Mouse (Mus musculus) CH12.LX (cell line): ENCODE data around the gene Eogt. TPM values are rescaled to one million over a fixed set of nuclear protein-coding genes. Genes with fewer than 3 reads are reported as not detected.

Source experiments
- DNase-seq: peaks from one replicate; pipeline ENCODE4 v3.0.0-alpha.2; 2013; ENCODE audit errors: extremely low read depth
- H3K27ac ChIP-seq: 2 replicates; pipeline ENCODE4 v1.5.1; 2012; ENCODE audit warnings: low read depth, mild to moderate bottlenecking, control low read depth, moderate library complexity; ENCODE audit not compliant: insufficient read depth
- H3K27me3 ChIP-seq: replicated peaks from 2 replicates; pipeline ENCODE3; 2012; ENCODE audit warnings: inconsistent platforms
- H3K36me3 ChIP-seq, 2 experiments: replicated peaks in 1 of 2; 2 replicates each; pipeline versions ENCODE3 to v1.6.1; 2012; ENCODE audit warnings: inconsistent platforms in 1 of 2, low read length in 1 of 2, mild to moderate bottlenecking in 1 of 2, mixed read lengths in 1 of 2, moderate library complexity in 1 of 2; ENCODE audit not compliant: control insufficient read depth in 1 of 2, insufficient read depth in 1 of 2
- H3K4me1 ChIP-seq, 2 experiments: 2 replicates each; pipeline ENCODE4 v1.6.1; 2012; ENCODE audit warnings: inconsistent platforms in 1 of 2, moderate library complexity in 1 of 2; ENCODE audit not compliant: insufficient read depth in 2 of 2, control insufficient read depth in 1 of 2
- H3K4me2 ChIP-seq: 2 replicates; pipeline ENCODE4 v1.6.1; 2012; ENCODE audit warnings: low read depth, mild to moderate bottlenecking, control low read depth; ENCODE audit not compliant: poor library complexity, insufficient read depth, severe bottlenecking
- H3K4me3 ChIP-seq, 3 experiments: fragments of 150-350 bp in 1 of 3; sonication (generic) in 1 of 3; replicated peaks in 1 of 3; 2 replicates each; pipeline versions ENCODE3 to v1.5.1; 2011 to 2012; ENCODE audit warnings: low read depth in 2 of 3, low read length in 2 of 3, mild to moderate bottlenecking in 2 of 3, moderate library complexity in 2 of 3, control low read depth in 1 of 3, improper control_type of control experiment in 1 of 3, inconsistent platforms in 1 of 3, mixed read lengths in 1 of 3; ENCODE audit not compliant: poor library complexity in 1 of 3
- H3K79me2 ChIP-seq: replicated peaks from 2 replicates; pipeline ENCODE4 v1.6.1; 2012; ENCODE audit warnings: mild to moderate bottlenecking, moderate library complexity; ENCODE audit not compliant: control insufficient read depth, poor library complexity, insufficient read depth, severe bottlenecking; ENCODE audit errors: extremely low read depth
- H3K9ac ChIP-seq: 2 replicates; pipeline ENCODE4 v1.6.1; 2012; ENCODE audit warnings: low read depth, mild to moderate bottlenecking, control low read depth, moderate library complexity; ENCODE audit not compliant: insufficient read depth
- H3K9me3 ChIP-seq: replicated peaks from 2 replicates; pipeline ENCODE3; 2012; ENCODE audit warnings: low read length, inconsistent platforms, mixed read lengths
- BHLHE40 ChIP-seq: IDR thresholded peaks from 2 replicates; pipeline ENCODE4 v1.6.1; 2011; ENCODE audit warnings: mild to moderate bottlenecking, low read depth, low read length, improper control_type of control experiment
- CHD1 ChIP-seq: IDR thresholded peaks from 2 replicates; pipeline ENCODE4 v1.6.1; 2012; ENCODE audit warnings: low read depth, low read length, improper control_type of control experiment, inconsistent platforms
- CHD2 ChIP-seq: IDR thresholded peaks from 2 replicates; pipeline ENCODE4 v1.6.1; 2011; ENCODE audit warnings: low read length, improper control_type of control experiment
- CTCF ChIP-seq, 2 experiments: IDR thresholded peaks in 1 of 2; conservative IDR thresholded peaks in 1 of 2; 2 replicates each; pipeline ENCODE4 v1.5.1; 2011 to 2012; ENCODE audit warnings: low read depth in 2 of 2, low read length in 2 of 2, improper control_type of control experiment in 1 of 2, inconsistent platforms in 1 of 2, mild to moderate bottlenecking in 1 of 2, moderate library complexity in 1 of 2
- E2F4 ChIP-seq: IDR thresholded peaks from 2 replicates; pipeline ENCODE4 v1.6.1; 2011; ENCODE audit warnings: low read depth, low read length, improper control_type of control experiment; ENCODE audit not compliant: insufficient replicate concordance
- ELF1 ChIP-seq: IDR thresholded peaks from 2 replicates; pipeline ENCODE4 v1.6.1; 2014; ENCODE audit warnings: low read depth, mild to moderate bottlenecking, inconsistent platforms, low read length, improper control_type of control experiment
- EP300 ChIP-seq: IDR thresholded peaks from 2 replicates; pipeline ENCODE4 v1.6.1; 2011; ENCODE audit warnings: low read length, improper control_type of control experiment
- ETS1 ChIP-seq: conservative IDR thresholded peaks from 2 replicates; pipeline ENCODE4 v1.6.1; 2012; ENCODE audit warnings: low read depth, mild to moderate bottlenecking, inconsistent platforms, low read length, improper control_type of control experiment, moderate library complexity
- GABPA ChIP-seq: IDR thresholded peaks from 2 replicates; pipeline ENCODE4 v1.6.1; 2012; ENCODE audit warnings: low read depth, low read length, improper control_type of control experiment, inconsistent platforms; ENCODE audit not compliant: insufficient replicate concordance
- HCFC1 ChIP-seq: IDR thresholded peaks from 2 replicates; pipeline ENCODE4 v1.6.1; 2012; ENCODE audit warnings: low read depth, mild to moderate bottlenecking, inconsistent platforms, low read length, improper control_type of control experiment
- IRF4 ChIP-seq: IDR thresholded peaks from 2 replicates; pipeline ENCODE4 v1.6.1; 2014; ENCODE audit warnings: low read depth, mild to moderate bottlenecking, inconsistent platforms, low read length, improper control_type of control experiment
- JUND ChIP-seq: conservative IDR thresholded peaks from 2 replicates; pipeline ENCODE4 v1.6.1; 2011; ENCODE audit warnings: low read depth, low read length, improper control_type of control experiment
- KAT2A ChIP-seq: IDR thresholded peaks from 2 replicates; pipeline ENCODE4 v1.6.1; 2012; ENCODE audit warnings: low read length, improper control_type of control experiment, inconsistent platforms; ENCODE audit not compliant: insufficient replicate concordance
- MAFK ChIP-seq: IDR thresholded peaks from 2 replicates; pipeline ENCODE4 v1.6.1; 2011; ENCODE audit warnings: low read length, improper control_type of control experiment; ENCODE audit not compliant: insufficient replicate concordance
- MAZ ChIP-seq: IDR thresholded peaks from 2 replicates; pipeline ENCODE4 v1.6.1; 2012; ENCODE audit warnings: low read depth, mild to moderate bottlenecking, inconsistent platforms, low read length, improper control_type of control experiment, moderate library complexity
- MEF2A ChIP-seq: IDR thresholded peaks from 2 replicates; pipeline ENCODE4 v1.6.1; 2014; ENCODE audit warnings: low read depth, mild to moderate bottlenecking, inconsistent platforms, low read length, improper control_type of control experiment, borderline replicate concordance
- MXI1 ChIP-seq: IDR thresholded peaks from 2 replicates; pipeline ENCODE4 v1.6.1; 2011; ENCODE audit warnings: mild to moderate bottlenecking, low read depth, low read length, improper control_type of control experiment
- MYC ChIP-seq: IDR thresholded peaks from 2 replicates; pipeline ENCODE4 v1.6.1; 2011; ENCODE audit warnings: low read depth, mild to moderate bottlenecking, improper control_type of control experiment, low read length
- NELFE ChIP-seq: IDR thresholded peaks from 2 replicates; pipeline ENCODE4 v1.6.1; 2011; ENCODE audit warnings: low read depth, low read length, improper control_type of control experiment
- NRF1 ChIP-seq: IDR thresholded peaks from 2 replicates; pipeline ENCODE4 v1.6.1; 2014; ENCODE audit warnings: low read depth, mild to moderate bottlenecking, inconsistent platforms, low read length, improper control_type of control experiment, moderate library complexity
- PAX5 ChIP-seq: IDR thresholded peaks from 2 replicates; pipeline ENCODE4 v1.6.1; 2012; ENCODE audit warnings: low read length, inconsistent platforms, mixed read lengths
- POLR2A ChIP-seq: IDR thresholded peaks from 2 replicates; pipeline ENCODE4 v1.6.1; 2011; ENCODE audit warnings: low read depth, mild to moderate bottlenecking, improper control_type of control experiment, low read length
- POLR2AphosphoS2 ChIP-seq: IDR thresholded peaks from 2 replicates; pipeline ENCODE4 v1.6.1; 2011; ENCODE audit warnings: low read depth, low read length, improper control_type of control experiment
- RAD21 ChIP-seq: IDR thresholded peaks from 2 replicates; pipeline ENCODE4 v1.6.1; 2011; ENCODE audit warnings: low read depth, mild to moderate bottlenecking, low read length, improper control_type of control experiment, moderate library complexity
- SIN3A ChIP-seq: IDR thresholded peaks from 2 replicates; pipeline ENCODE4 v1.6.1; 2012; ENCODE audit warnings: low read length, improper control_type of control experiment, inconsistent platforms
- SMC3 ChIP-seq: IDR thresholded peaks from 2 replicates; pipeline ENCODE4 v1.6.1; 2011; ENCODE audit warnings: low read depth, low read length, improper control_type of control experiment
- TBP ChIP-seq: conservative IDR thresholded peaks from 2 replicates; pipeline ENCODE4 v1.6.1; 2011; ENCODE audit warnings: low read depth, low read length, improper control_type of control experiment
- TCF12 ChIP-seq: IDR thresholded peaks from 2 replicates; pipeline ENCODE4 v1.6.1; 2014; ENCODE audit warnings: low read depth, mild to moderate bottlenecking, inconsistent platforms, low read length, improper control_type of control experiment
- UBTF ChIP-seq: IDR thresholded peaks from 2 replicates; pipeline ENCODE4 v1.6.1; 2012; ENCODE audit warnings: low read depth, mild to moderate bottlenecking, inconsistent platforms, low read length, improper control_type of control experiment, moderate library complexity
- USF1 ChIP-seq: IDR thresholded peaks from 2 replicates; pipeline ENCODE4 v1.6.1; 2014; ENCODE audit warnings: low read depth, mild to moderate bottlenecking, inconsistent platforms, low read length, improper control_type of control experiment
- USF2 ChIP-seq: conservative IDR thresholded peaks from 2 replicates; pipeline ENCODE4 v1.6.1; 2011; ENCODE audit warnings: low read depth, low read length, improper control_type of control experiment
- ZC3H11A ChIP-seq: IDR thresholded peaks from 2 replicates; pipeline ENCODE4 v1.6.1; 2012; ENCODE audit warnings: low read depth, mild to moderate bottlenecking, inconsistent platforms, low read length, improper control_type of control experiment
- ZKSCAN1 ChIP-seq: IDR thresholded peaks from 2 replicates; pipeline ENCODE4 v1.6.1; 2012; ENCODE audit warnings: low read depth, inconsistent platforms, low read length, improper control_type of control experiment, borderline replicate concordance
- ZMIZ1 ChIP-seq: IDR thresholded peaks from 2 replicates; pipeline ENCODE4 v1.6.1; 2012; ENCODE audit warnings: low read depth, mild to moderate bottlenecking, inconsistent platforms, low read length, improper control_type of control experiment
- ZNF384 ChIP-seq: IDR thresholded peaks from 2 replicates; pipeline ENCODE4 v1.6.1; 2012; ENCODE audit warnings: low read depth, low read length, improper control_type of control experiment, inconsistent platforms
- dilution Hi-C: fragments of 300-500 bp; cut with MboI; formaldehyde crosslinking; loops from 2 replicates; pipeline ENCODE4 v1.14.3; 2020; ENCODE audit warnings: low sequenced_read_pairs; ENCODE audit not compliant: extremely low pct_unique_long_range_greater_than_20kb, extremely low pct_ligation_motif_present
- in situ Hi-C: fragments of 300-500 bp; cut with MboI; formaldehyde crosslinking; loops from 3 replicates; pipeline ENCODE4 v1.14.3; 2019; ENCODE audit warnings: low sequenced_read_pairs, low pct_ligation_motif_present, low pct_unique_long_range_greater_than_20kb, mixed read lengths
- polyA plus RNA-seq: library from polyadenylated mRNA; unstranded; fragments of >175 nt; gene quantifications from 2 replicates; pipeline ENCODE4 v1.2.1, GENCODE M21; 2012; ENCODE audit warnings: low read depth; ENCODE audit not compliant: insufficient read length
- total RNA-seq, 2 experiments: library from RNA; depleted of rRNA; stranded (reverse); fragments of 300-350 nt in 1 of 2; fragments of >200 nt in 1 of 2; gene quantifications; 2 replicates each; pipeline ENCODE4 v1.2.3; 2012 to 2014

Gene Eogt
- total RNA-seq (2012; rRNA removed): 10.9 and 11.4 TPM in 2 replicates
- 8.0 and 10.1 TPM in 2 replicates for total RNA-seq (2014; rRNA removed)
- 13.4 and 13.9 TPM in 2 replicates for polyA plus RNA-seq

DNA sequence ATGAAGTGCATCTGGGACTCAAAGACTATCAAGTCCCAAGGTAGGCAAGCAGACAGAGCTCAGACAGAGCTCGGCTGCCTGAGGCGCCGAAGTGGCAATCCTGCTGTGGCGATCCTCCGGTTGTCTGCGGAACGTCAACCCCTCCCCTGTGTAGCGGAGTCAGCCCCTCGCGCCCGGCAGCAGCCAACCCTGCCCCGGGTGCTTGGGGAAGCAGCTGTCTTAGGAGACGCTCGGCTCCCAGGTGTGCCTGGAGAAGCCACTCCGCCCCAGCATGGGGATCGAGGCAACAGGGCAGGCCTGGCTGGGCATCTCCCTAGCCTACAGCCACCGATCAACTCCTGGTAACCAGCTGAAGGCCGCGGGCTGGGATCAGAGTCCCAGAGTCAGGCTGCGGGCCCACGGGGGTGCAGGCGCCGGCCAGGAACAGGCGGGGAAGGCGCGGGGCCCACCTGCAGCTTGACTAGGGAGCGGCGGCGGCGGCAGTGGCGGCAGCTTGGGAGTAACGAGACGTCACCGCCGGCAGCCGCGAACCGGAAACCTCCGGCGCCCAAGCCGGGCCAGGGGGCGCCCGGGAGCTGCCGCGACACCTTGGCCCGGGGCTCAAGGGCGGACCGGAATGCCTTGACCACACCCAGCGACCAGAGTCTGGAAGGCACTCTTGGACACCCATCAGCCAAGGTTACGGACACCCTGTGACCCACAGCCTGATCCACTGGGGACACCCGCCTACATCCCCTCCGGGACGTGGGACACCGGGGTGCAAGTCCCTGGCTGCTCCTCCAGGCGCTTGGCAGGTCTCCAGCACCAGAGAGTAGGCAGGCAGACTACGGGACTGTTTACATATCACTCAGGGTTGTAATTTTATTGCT lies at the start of gene Eogt:
Gene Eogt (minus strand): TSS at position 800 of the 869 bp plus-strand sequence.
- TF ChIP-seq BHLHE40 (no peak), NRF1 (no peak), ZMIZ1 (no peak; the same call in none of the 2 replicates), PAX5 (no peak), USF1 (no peak), E2F4 (no peak), ZC3H11A (no peak), MAFK (no peak), ZKSCAN1 (no peak), MXI1 (no peak), EP300 (no peak), CHD2 (no peak), GABPA (no peak), ELF1 (peak; percentile 72), JUND (no peak), SMC3 (peak; percentile 23), SIN3A (no peak; the same call in 1 of the 2 replicates), MYC (no peak), POLR2AphosphoS2 (no peak), MEF2A (no peak; the same call in 1 of the 2 replicates), IRF4 (0 out of 2 replicates have a peak, but pooled peaks have one; percentile 25), ZNF384 (no peak), HCFC1 (peak; percentile 53; the same call in 1 of the 2 replicates), ETS1 (no peak), TCF12 (peak; percentile 50; the same call in 1 of the 2 replicates), CTCF (conservative IDR thresholded peaks at IDR 0.05 in 1 of 2, IDR thresholded peaks at IDR 0.05 in 1 of 2; ENCODE audit: low read depth in 2 of 2, low read length in 2 of 2) (peak in 1 of 2 experiments; percentile 68; a peak in 2 of 4 replicates), UBTF (peak; percentile 90; the same call in 1 of the 2 replicates), RAD21 (peak; percentile 22), USF2 (no peak), NELFE (peak; percentile 57), CHD1 (no peak), MAZ (no peak), POLR2A (peak; percentile 56), KAT2A (0 out of 2 replicates have a peak, but pooled peaks have one; percentile 18), TBP (no peak)
- Histone ChIP-seq H3K27ac (peak within 1 kb of the TSS; percentile 15), H3K36me3 (peaks cover 11 to 40% of the 10 kb centered on the region in 2 experiments), H3K4me1 (peaks cover 3 to 34% of the 10 kb centered on the region in 2 experiments; a peak in 3 of 4 replicates), H3K9me3 (no peaks in the 10 kb centered on the region), H3K4me2 (peak within 1 kb of the TSS; percentile 76), H3K27me3 (no peaks in the 10 kb centered on the region), H3K79me2 (no peaks in the 10 kb centered on the region), H3K4me3 (peak within 1 kb of the TSS; percentile 66 to 73 (median 71)), H3K9ac (peak within 1 kb of the TSS; percentile 66)
- in situ Hi-C loops: no loop called here
- dilution Hi-C loops: no loop called here
- DNase-seq: peak; percentile 41
